Mouse (Mus musculus) adipocyte (in vitro differentiated cells): ENCODE measurements around the gene Gm33815.
"Not testable (repeated sequence)": the region's sequence is repeated elsewhere in the genome, so short reads cannot be mapped to it uniquely, and the experiment has no call there.

ENCODE experiments used
- DNase-seq: peaks from one replicate; pipeline ENCODE4 v3.0.0-alpha.2; 2016; ENCODE audit warnings: low spot score

Gene Gm33815

DNA sequence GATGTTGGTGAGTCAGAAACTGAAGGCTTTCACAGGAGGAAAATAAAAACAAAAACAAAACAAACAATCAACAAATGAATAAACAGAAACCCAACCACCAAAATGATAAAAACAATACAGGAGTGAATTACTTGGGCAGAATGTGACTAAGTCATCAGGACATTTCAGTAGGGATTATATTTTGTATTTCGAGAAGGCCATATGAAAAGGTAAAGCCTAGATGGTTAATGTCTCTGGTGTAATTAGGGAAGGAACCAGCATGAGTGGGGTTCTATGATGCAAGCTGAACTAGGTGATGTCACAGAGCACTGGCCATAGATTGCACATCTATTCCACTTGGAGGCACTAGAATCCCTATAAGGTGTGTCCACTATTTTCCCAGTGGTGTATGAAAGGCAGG lies at the start of gene Gm33815:
Gene Gm33815, plus strand, starts transcription at position 301 of the 400 bp plus-strand sequence.
- not testable (repeated sequence) for DNase-seq
